Mouse (Mus musculus): Measurements from ENCODE around the gene Eif5a2. TPM values are rescaled to one million over a fixed set of nuclear protein-coding genes. Genes with fewer than 3 reads are reported as not detected.

The Eif5a2 gene
- total RNA-seq, 1 experiment from 2014 or later, result 6.0 TPM

- peak; percentile 96 for ATAC-seq (replicated peaks; ENCODE audit: low read depth, poor library complexity, severe bottlenecking)
Measured at GRCm38 (mm10) chr3:28805301-28806097, 24.4 kb downstream of the Eif5a2 start, which contains the start of gene Rpl22l1. Gene Rpl22l1, plus strand, starts transcription at chr3:28805436.

- no peak for ATAC-seq (replicated peaks; ENCODE audit: low read depth, poor library complexity, severe bottlenecking)
Measured at GRCm38 (mm10) chr3:28808039-28808643, 27.1 kb downstream of the Eif5a2 start.

- no peak for ATAC-seq (replicated peaks; ENCODE audit: low read depth, poor library complexity, severe bottlenecking)
Measured at GRCm38 (mm10) chr3:28811441-28811840, 30.4 kb downstream of the Eif5a2 start.

- ATAC-seq (replicated peaks; ENCODE audit: low read depth, poor library complexity, severe bottlenecking), result peak; percentile 92
Measured at GRCm38 (mm10) chr3:28814361-28814760, 33.3 kb downstream of the Eif5a2 start.

- no peak for ATAC-seq (replicated peaks; ENCODE audit: low read depth, poor library complexity, severe bottlenecking)
Measured at GRCm38 (mm10) chr3:28816010-28816540, 35.0 kb downstream of the Eif5a2 start.

- no peak for ATAC-seq (replicated peaks; ENCODE audit: low read depth, poor library complexity, severe bottlenecking)
Measured at GRCm38 (mm10) chr3:28826272-28826671, 45.2 kb downstream of the Eif5a2 start.

- ATAC-seq (replicated peaks; ENCODE audit: low read depth, poor library complexity, severe bottlenecking), result no peak
Measured at GRCm38 (mm10) chr3:28827605-28828004, 46.5 kb downstream of the Eif5a2 start.

GRCm38 (mm10) chr3:28829454-28829853 is 48.4 kb downstream of the Eif5a2 start:
- no peak for ATAC-seq (replicated peaks; ENCODE audit: low read depth, poor library complexity, severe bottlenecking)

- ATAC-seq (replicated peaks; ENCODE audit: low read depth, poor library complexity, severe bottlenecking), result no peak
Measured at GRCm38 (mm10) chr3:28836796-28837371, 55.8 kb downstream of the Eif5a2 start.

- ATAC-seq (replicated peaks; ENCODE audit: low read depth, poor library complexity, severe bottlenecking), result 0 out of 2 replicates have a peak, but pooled peaks have one; percentile 29
Measured at GRCm38 (mm10) chr3:28841886-28842649, 61.0 kb downstream of the Eif5a2 start.

- ATAC-seq (replicated peaks; ENCODE audit: low read depth, poor library complexity, severe bottlenecking), result no peak
Measured at GRCm38 (mm10) chr3:28843231-28843630, 62.2 kb downstream of the Eif5a2 start.

GRCm38 (mm10) chr3:28847115-28847514 is 66.0 kb downstream of the Eif5a2 start:
- no peak for ATAC-seq (replicated peaks; ENCODE audit: low read depth, poor library complexity, severe bottlenecking)

Other genes with a start within 250 kb of the Eif5a2 start
- not detected in 2 replicates for gene Slc2a2, start 83.4 kb upstream of the Eif5a2 start, total RNA-seq (2017)
- gene Rpl22l1, start 24.2 kb downstream of the Eif5a2 start, total RNA-seq (2017), result 170 and 232 TPM in 2 replicates
- gene Gm1527, start 111.3 kb downstream of the Eif5a2 start, total RNA-seq (2017), result not detected in 2 replicates

Data from common myeloid progenitor, adult 5-6 weeks (primary cell).